21 mouse cellular contexts compared by ENCODE assay signal in genomic region chr9:69686766-69687165, GRCm38 (mm10).
DNase-seq lines count a peak whose midpoint lies in the region; ATAC-seq and TF ChIP-seq lines count a peak whose summit lies in the region.
"Had no signal": no experiment of that assay in that cellular context is flagged by ENCODE, and none has a peak within 500 bp of the region (broad histone marks: within the 10 kb centered on the region; RNA-seq: fewer than 3 reads in every experiment).

No protein-coding gene starts in this region.

- WGBS in hindbrain, embryonic 13.5 days, result 69% methylated on average over 4 of the region's 4 CpGs
- 72% methylated on average over 4 of the region's 4 CpGs for WGBS in hindbrain, embryonic 11.5 days
- WGBS in liver, embryonic 12.5 days (ENCODE audit: insufficient replicate concordance), result 64% methylated on average over 4 of the region's 4 CpGs
- 46% methylated on average over 4 of the region's 4 CpGs for WGBS in liver, embryonic 14.5 days (ENCODE audit: insufficient replicate concordance)
- 49% methylated on average over 4 of the region's 4 CpGs for WGBS in liver, postnatal 0 days (ENCODE audit: insufficient replicate concordance)

- no peaks in the 10 kb centered on the region for H3K9me3 ChIP-seq in hindbrain, embryonic 13.5 days
- no peaks in the 10 kb centered on the region for H3K9me3 ChIP-seq in hindbrain, embryonic 11.5 days (ENCODE audit: control insufficient read depth, low read length)
- no peaks in the 10 kb centered on the region for H3K9me3 ChIP-seq in liver, embryonic 12.5 days (replicated peaks)
- H3K9me3 ChIP-seq in liver, embryonic 14.5 days (ENCODE audit: control insufficient read depth, low read length), result no peaks in the 10 kb centered on the region
- no peaks in the 10 kb centered on the region for H3K9me3 ChIP-seq in liver, postnatal 0 days (ENCODE audit: low read length)
- H3K9me3 ChIP-seq: embryonic facial prominence, embryonic 10.5 days; embryonic facial prominence, embryonic 13.5 days; forebrain, embryonic 12.5 days; forebrain, embryonic 15.5 days had no signal

- H3K4me3 ChIP-seq in hindbrain, embryonic 13.5 days, result no peak overlapping the region
- H3K4me3 ChIP-seq in hindbrain, embryonic 11.5 days (ENCODE audit: low read depth, low read length), result no peak overlapping the region
- H3K4me3 ChIP-seq in liver, embryonic 12.5 days, result no peak overlapping the region
- H3K4me3 ChIP-seq in liver, embryonic 14.5 days (ENCODE audit: insufficient read depth in 1 of 2, low read depth in 2 of 2, low read length in 2 of 2), result no peak overlapping the region
- no peak overlapping the region for H3K4me3 ChIP-seq in liver, postnatal 0 days (ENCODE audit: low read depth, low read length)
- H3K4me3 ChIP-seq: embryonic facial prominence, embryonic 10.5 days; embryonic facial prominence, embryonic 13.5 days; erythroblast, embryonic 14.5 days; forebrain, embryonic 12.5 days; forebrain, embryonic 15.5 days had no signal

- no peak for DNase-seq in hindbrain, embryonic 11.5 days (ENCODE audit: low spot score)
- DNase-seq in liver, result no peak
- DNase-seq in liver, embryonic 14.5 days (ENCODE audit: low read depth in 3 of 3, low spot score in 3 of 3), result peak in 2 of 3 experiments; percentile 18 to 30
- no peak for DNase-seq in liver, postnatal 0 days
- no peak for DNase-seq in urinary bladder, adult 2 months (ENCODE audit: low spot score)
- no peak for DNase-seq in right cerebral cortex, postnatal 36 days (ENCODE audit: low spot score in 2 of 2)
- DNase-seq: B cell, adult 2 months; cerebellum, adult 11-12 months; cerebellum, adult 8-10 months; cerebellum, postnatal 36 days; gastrocnemius, postnatal 25 days had no signal

- ATAC-seq in hindbrain, embryonic 13.5 days (ENCODE audit: low FRiP score), result no peak
- ATAC-seq in hindbrain, embryonic 11.5 days (ENCODE audit: low FRiP score), result no peak
- ATAC-seq in liver, embryonic 12.5 days, result peak; percentile 24; the same call in 1 of the 2 replicates
- ATAC-seq in liver, embryonic 14.5 days (ENCODE audit: insufficient read depth), result peak; percentile 35; the same call in 1 of the 2 replicates
- peak; percentile 81 for ATAC-seq in liver, postnatal 0 days
- ATAC-seq: CD4-positive, CD25-positive, alpha-beta regulatory T cell, adult 4 months; forebrain, embryonic 15.5 days had no signal

- peaks cover 11% of the 10 kb centered on the region for H3K4me1 ChIP-seq in hindbrain, embryonic 13.5 days (replicated peaks)
- no peaks in the 10 kb centered on the region for H3K4me1 ChIP-seq in hindbrain, embryonic 11.5 days (replicated peaks; ENCODE audit: control insufficient read depth, insufficient read depth, low read length)
- H3K4me1 ChIP-seq in liver, embryonic 12.5 days, result no peaks in the 10 kb centered on the region
- H3K4me1 ChIP-seq in liver, embryonic 14.5 days (replicated peaks; ENCODE audit: control insufficient read depth in 2 of 2, insufficient read depth in 2 of 2, low read length in 1 of 2), result peaks cover 0 to 6% of the 10 kb centered on the region in 2 experiments; a peak in 1 of 4 replicates
- H3K4me1 ChIP-seq in liver, postnatal 0 days (ENCODE audit: insufficient read depth), result no peaks in the 10 kb centered on the region; the same call in 1 of the 2 replicates
- H3K4me1 ChIP-seq: embryonic facial prominence, embryonic 13.5 days had no signal

- TF ChIP-seq EP300 in liver, embryonic 14.5 days (IDR thresholded peaks at IDR 0.05; ENCODE audit: low read depth), result no peak
- no peak for TF ChIP-seq EP300 in liver, postnatal 0 days (IDR thresholded peaks at IDR 0.05; ENCODE audit: low read depth)

- no peaks in the 10 kb centered on the region for H3K36me3 ChIP-seq in hindbrain, embryonic 13.5 days
- no peaks in the 10 kb centered on the region for H3K36me3 ChIP-seq in hindbrain, embryonic 11.5 days (ENCODE audit: control insufficient read depth, insufficient read depth, low read length)
- no peaks in the 10 kb centered on the region for H3K36me3 ChIP-seq in liver, embryonic 12.5 days
- no peaks in the 10 kb centered on the region for H3K36me3 ChIP-seq in liver, embryonic 14.5 days (replicated peaks; ENCODE audit: control insufficient read depth, insufficient read depth, low read depth)
- no peaks in the 10 kb centered on the region for H3K36me3 ChIP-seq in liver, postnatal 0 days (replicated peaks; ENCODE audit: insufficient read depth, low read length)
- H3K36me3 ChIP-seq: embryonic facial prominence, embryonic 10.5 days; embryonic facial prominence, embryonic 13.5 days; forebrain, embryonic 12.5 days; forebrain, embryonic 15.5 days had no signal

- no peak overlapping the region for H3K4me2 ChIP-seq in hindbrain, embryonic 13.5 days
- no peak overlapping the region for H3K4me2 ChIP-seq in hindbrain, embryonic 11.5 days (replicated peaks; ENCODE audit: low read depth, low read length)
- H3K4me2 ChIP-seq in liver, embryonic 12.5 days, result no peak overlapping the region
- no peak overlapping the region for H3K4me2 ChIP-seq in liver, embryonic 14.5 days (ENCODE audit: low read depth)
- no peak overlapping the region for H3K4me2 ChIP-seq in liver, postnatal 0 days (ENCODE audit: low read depth, low read length)
- H3K4me2 ChIP-seq: embryonic facial prominence, embryonic 13.5 days; forebrain, embryonic 12.5 days; forebrain, embryonic 15.5 days; heart, embryonic 11.5 days; hindbrain, embryonic 14.5 days had no signal

- no peak overlapping the region for H3K9ac ChIP-seq in hindbrain, embryonic 13.5 days
- H3K9ac ChIP-seq in hindbrain, embryonic 11.5 days (ENCODE audit: low read depth, low read length), result no peak overlapping the region
- H3K9ac ChIP-seq in liver, embryonic 12.5 days, result no peak overlapping the region
- no peak overlapping the region for H3K9ac ChIP-seq in liver, embryonic 14.5 days (replicated peaks)
- no peak overlapping the region for H3K9ac ChIP-seq in liver, postnatal 0 days (replicated peaks)
- H3K9ac ChIP-seq: embryonic facial prominence, embryonic 13.5 days; forebrain, embryonic 12.5 days; forebrain, embryonic 15.5 days; hindbrain, embryonic 14.5 days had no signal

- H3K27ac ChIP-seq in hindbrain, embryonic 13.5 days, result 0 out of 2 replicates have a peak overlapping the region, but pooled peaks have one; percentile 37
- no peak overlapping the region for H3K27ac ChIP-seq in hindbrain, embryonic 11.5 days (ENCODE audit: low read depth, low read length)
- H3K27ac ChIP-seq in liver, embryonic 12.5 days, result no peak overlapping the region
- no peak overlapping the region for H3K27ac ChIP-seq in liver, embryonic 14.5 days
- no peak overlapping the region for H3K27ac ChIP-seq in liver, postnatal 0 days (ENCODE audit: low read depth)
- H3K27ac ChIP-seq: embryonic facial prominence, embryonic 10.5 days; embryonic facial prominence, embryonic 13.5 days; forebrain, embryonic 12.5 days; forebrain, embryonic 15.5 days; hindbrain, embryonic 14.5 days had no signal

- no peak for TF ChIP-seq CTCF in liver, embryonic 14.5 days (IDR thresholded peaks at IDR 0.05; ENCODE audit: low read depth)
- no peak for TF ChIP-seq CTCF in liver, postnatal 0 days (IDR thresholded peaks at IDR 0.05; ENCODE audit: low read depth)

- 0 out of 2 replicates have a peak, but pooled peaks cover 4% of the 10 kb centered on the region for H3K27me3 ChIP-seq in hindbrain, embryonic 13.5 days
- H3K27me3 ChIP-seq in hindbrain, embryonic 11.5 days (ENCODE audit: control insufficient read depth, insufficient read depth, low read length), result no peaks in the 10 kb centered on the region
- H3K27me3 ChIP-seq in liver, embryonic 12.5 days (replicated peaks), result peaks cover 20% of the 10 kb centered on the region
- H3K27me3 ChIP-seq in liver, embryonic 14.5 days (ENCODE audit: control insufficient read depth, insufficient read depth, low read length), result no peaks in the 10 kb centered on the region
- H3K27me3 ChIP-seq in liver, postnatal 0 days (ENCODE audit: insufficient read depth, low read length), result no peaks in the 10 kb centered on the region
- H3K27me3 ChIP-seq: embryonic facial prominence, embryonic 13.5 days had no signal

Comparison
In these comparisons a context has a peak if more than half of its experiments do, and no peak if none do; other contexts are left out.
1. DNase-seq: peak in liver, embryonic 14.5 days (2 of 3); none in hindbrain, embryonic 11.5 days (single experiment), liver (single experiment), liver, postnatal 0 days (single experiment), urinary bladder, adult 2 months (single experiment) and right cerebral cortex, postnatal 36 days (0 of 2).
2. ATAC-seq: peak in liver, embryonic 12.5 days (single experiment), liver, embryonic 14.5 days (single experiment) and liver, postnatal 0 days (single experiment); none in hindbrain, embryonic 13.5 days (single experiment) and hindbrain, embryonic 11.5 days (single experiment).